Mouse (Mus musculus) heart, adult 10 weeks (tissue): Measurements from ENCODE around the gene Gm21616. TPM values are rescaled to one million over a fixed set of nuclear protein-coding genes. Genes with fewer than 3 reads are reported as not detected.

Experiments
- polyA plus RNA-seq: library from polyadenylated mRNA; stranded (reverse); fragments of 350-450 nt; fragmentation: Illumina TruSeq; extraction: RNeasy Lipid Tissue Mini Kit (QIAGEN cat#74804); gene quantifications from one replicate; pipeline ENCODE4 v1.2.3, GENCODE M21; 2014; ENCODE audit warnings: low read depth, low replicate concordance

The Gm21616 gene
- polyA plus RNA-seq, result not detected

DNA sequence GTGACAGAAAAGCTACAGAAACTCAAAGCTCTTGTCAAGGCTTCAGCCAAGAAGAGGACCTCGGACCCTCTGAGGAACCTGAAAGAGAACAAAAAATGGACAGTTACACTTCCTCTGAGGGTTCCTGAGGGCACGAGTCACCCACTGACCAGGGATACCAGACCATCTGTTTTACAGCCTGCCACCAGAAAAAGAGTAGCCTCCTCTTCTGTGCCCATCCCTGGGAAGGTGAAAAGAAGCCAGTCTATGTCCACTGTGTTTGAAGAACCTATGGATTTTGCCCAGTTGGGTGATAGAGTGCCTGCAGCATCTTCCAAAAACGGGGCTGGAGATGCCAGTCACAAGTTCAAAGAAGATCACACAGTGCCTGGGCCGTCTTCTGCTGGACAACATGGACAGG lies at the start of gene Gm21616:
Gene Gm21616, plus strand, starts transcription at position 301 of the 400 bp plus-strand sequence.

